Comparison of ENCODE assay signal across 28 mouse cellular contexts in genomic region chr11:121793530-121793929, GRCm38 (mm10). TPM values are rescaled to one million over a fixed set of nuclear protein-coding genes. Genes with fewer than 3 reads are reported as not detected.
DNase-seq lines count a peak whose midpoint lies in the region; ATAC-seq and TF ChIP-seq lines count a peak whose summit lies in the region.
"Had no signal": no experiment of that assay in that cellular context is flagged by ENCODE, and none has a peak within 500 bp of the region (broad histone marks: within the 10 kb centered on the region; RNA-seq: fewer than 3 reads in every experiment).

No protein-coding gene starts in this region.

- H3K36me3 ChIP-seq in lung, embryonic 15.5 days = no peaks in the 10 kb centered on the region
- no peaks in the 10 kb centered on the region for H3K36me3 ChIP-seq in macrophage (ENCODE audit: inconsistent target)
- no peaks in the 10 kb centered on the region for H3K36me3 ChIP-seq in thymus, adult 2 months (ENCODE audit: control insufficient read depth, insufficient read depth, low read length)
- H3K36me3 ChIP-seq: forebrain, embryonic 10.5 days; heart, embryonic 15.5 days; hindbrain, embryonic 10.5 days; hindbrain, embryonic 13.5 days had no signal

- no peak for TF ChIP-seq CTCF in gastrocnemius, adult 2 months (IDR thresholded peaks at IDR 0.05)
- TF ChIP-seq CTCF in thymus, adult 2 months (IDR thresholded peaks at IDR 0.05; ENCODE audit: borderline replicate concordance, control insufficient read depth, extremely low read depth, insufficient read depth, low read length, poor library complexity) = no peak

- intact Hi-C loops in gastrocnemius, adult 2 months (cut with DNase I) = no loop called here
- intact Hi-C loops in gastrocnemius, postnatal 36 days (cut with DNase I) = no loop called here

- DNase-seq in gastrocnemius, adult 2 months = no peak
- no peak for DNase-seq in gastrocnemius, postnatal 36 days
- no peak for DNase-seq in lung, postnatal 36 days
- DNase-seq in thymus, adult 2 months = no peak
- DNase-seq in right cerebral cortex, adult 18-20 months = no peak
- DNase-seq: adrenal gland, adult 8-10 months; adrenal gland, postnatal 25 days; cerebellum, adult 18-20 months; cerebellum, adult 9-10 months; cerebellum, postnatal 14 days; gastrocnemius, postnatal 14 days; heart, postnatal 36 days had no signal

- H3K4me3 ChIP-seq in gastrocnemius, adult 2 months = no peak overlapping the region
- no peak overlapping the region for H3K4me3 ChIP-seq in lung, embryonic 15.5 days
- H3K4me3 ChIP-seq in macrophage (ENCODE audit: inconsistent target) = no peak overlapping the region
- no peak overlapping the region for H3K4me3 ChIP-seq in thymus, adult 2 months (ENCODE audit: control insufficient read depth, insufficient read depth, low read length)
- H3K4me3 ChIP-seq: forebrain, embryonic 10.5 days; forebrain, embryonic 13.5 days; heart, embryonic 15.5 days; hindbrain, embryonic 10.5 days; hindbrain, embryonic 13.5 days had no signal

- no peak for ATAC-seq in lung, embryonic 15.5 days (ENCODE audit: borderline replicate concordance, extremely low read depth, low FRiP score, low TSS enrichment)
- peak; percentile 18 for ATAC-seq in monocyte, adult 5-6 weeks (replicated peaks; ENCODE audit: insufficient number of reproducible peaks, low FRiP score, low TSS enrichment, poor library complexity, severe bottlenecking)
- ATAC-seq: activated CD4-positive, CD25-positive, alpha-beta regulatory T cell, adult 4 months; forebrain, embryonic 13.5 days; forebrain, embryonic 16.5 days; hindbrain, embryonic 16.5 days had no signal

- WGBS in lung, embryonic 15.5 days = 89% methylated on average over 3 of the region's 3 CpGs
- WGBS in macrophage (ENCODE audit: missing documents) = 50% methylated on average over 3 of the region's 3 CpGs
- WGBS in thymus, adult 2 months = over 99% methylated on average over 3 of the region's 3 CpGs

- H3K4me1 ChIP-seq in lung, embryonic 15.5 days = peaks cover 34% of the 10 kb centered on the region
- H3K4me1 ChIP-seq in thymus, adult 2 months (replicated peaks; ENCODE audit: control insufficient read depth, insufficient read depth, low read length) = no peaks in the 10 kb centered on the region; the same call in 1 of the 2 replicates
- H3K4me1 ChIP-seq: forebrain, embryonic 13.5 days had no signal

- H3K9me3 ChIP-seq in lung, embryonic 15.5 days = no peaks in the 10 kb centered on the region
- H3K9me3 ChIP-seq: forebrain, embryonic 10.5 days; forebrain, embryonic 13.5 days; heart, embryonic 15.5 days; hindbrain, embryonic 10.5 days; hindbrain, embryonic 13.5 days had no signal

- no peaks in the 10 kb centered on the region for H3K79me2 ChIP-seq in macrophage (ENCODE audit: inconsistent target)

- H3K27me3 ChIP-seq in lung, embryonic 15.5 days = no peaks in the 10 kb centered on the region
- no peaks in the 10 kb centered on the region for H3K27me3 ChIP-seq in thymus, adult 2 months (ENCODE audit: control insufficient read depth, insufficient read depth, low read length)
- H3K27me3 ChIP-seq: forebrain, embryonic 13.5 days; heart, embryonic 15.5 days; hindbrain, embryonic 13.5 days had no signal

- TF ChIP-seq POLR2A in thymus, adult 2 months (IDR thresholded peaks at IDR 0.05; ENCODE audit: control insufficient read depth, extremely low read depth, insufficient read depth, low read length, poor library complexity) = no peak

- H3K9ac ChIP-seq in lung, embryonic 15.5 days = no peak overlapping the region
- H3K9ac ChIP-seq: forebrain, embryonic 13.5 days; heart, embryonic 15.5 days; hindbrain, embryonic 13.5 days had no signal

- no peak overlapping the region for H3K4me2 ChIP-seq in lung, embryonic 15.5 days
- H3K4me2 ChIP-seq: forebrain, embryonic 13.5 days; heart, embryonic 11.5 days; heart, embryonic 15.5 days; hindbrain, embryonic 13.5 days had no signal

- peak overlapping the region; percentile 82 for H3K27ac ChIP-seq in gastrocnemius, adult 2 months
- H3K27ac ChIP-seq in lung, embryonic 15.5 days = peak overlapping the region; percentile 84; the same call in 1 of the 2 replicates
- H3K27ac ChIP-seq in macrophage = peak overlapping the region; percentile 94
- H3K27ac ChIP-seq in thymus, adult 2 months (ENCODE audit: control insufficient read depth, insufficient read depth, low read length) = no peak overlapping the region
- H3K27ac ChIP-seq: forebrain, embryonic 10.5 days; forebrain, embryonic 13.5 days; hindbrain, embryonic 10.5 days; hindbrain, embryonic 13.5 days had no signal

RNA-seq across cellular contexts. Expression of gene Ptchd3, which starts 36.5 kb away (rescaled TPM):
- not detected for total RNA-seq in gastrocnemius, adult 2 months (2021)
- total RNA-seq in gastrocnemius, postnatal 36 days (2021) = not detected
- polyA plus RNA-seq in lung, embryonic 15.5 days (2015; fragmentation: Nextera tagmentation; extraction: Ambion mirVana) = 0.09 TPM in 1 of 2 replicates, not detected in the other
- total RNA-seq in macrophage (2018; cell fraction: chromatin; rRNA removed) = not detected
- total RNA-seq in macrophage (2018; cell fraction: cytosol; rRNA removed) = not detected
- total RNA-seq in macrophage (2018; cell fraction: nucleus; rRNA removed) = under 1 TPM in 1 of 26 experiments, not detected in 25; 0.25 TPM
- not detected in 3 replicates for polyA plus RNA-seq in macrophage (2018)
- total RNA-seq in monocyte, adult 5-6 weeks (2017) = not detected in 3 replicates
- 0.04 TPM in 1 of 2 replicates, not detected in the other for polyA plus RNA-seq in thymus, adult 2 months (2012; rRNA removed)
- total RNA-seq: adrenal gland, adult 8-10 months; adrenal gland, postnatal 25 days; gastrocnemius, adult 18-20 months; gastrocnemius, postnatal 14 days had no signal
- polyA plus RNA-seq: activated CD4-positive, CD25-positive, alpha-beta regulatory T cell, adult 4 months; embryonic facial prominence, embryonic 11.5 days; embryonic facial prominence, embryonic 14.5 days; forebrain, embryonic 10.5 days; forebrain, embryonic 13.5 days; forebrain, embryonic 16.5 days; gonadal fat pad, adult 2 months; heart, embryonic 11.5 days; hindbrain, embryonic 13.5 days; hindbrain, embryonic 16.5 days had no signal
